Mouse (Mus musculus) liver, embryonic 16.5 days (tissue): ENCODE data around the gene Cradd. TPM values are rescaled to one million over a fixed set of nuclear protein-coding genes. Genes with fewer than 3 reads are reported as not detected.

Experiments used
- ATAC-seq: fragments of 200-750 bp; cut with Nextera tagmentation; 2 replicates; pipeline ENCODE4 v1.8.0; 2017; ENCODE audit warnings: low read depth, mild to moderate bottlenecking, moderate number of reproducible peaks, moderate library complexity
- H3K27ac ChIP-seq: fragments of 300-500 bp; sonication (generic); 2 replicates; pipeline ENCODE4 v1.5.1; 2014; ENCODE audit warnings: mild to moderate bottlenecking, low read length
- H3K27me3 ChIP-seq: fragments of 300-500 bp; sonication (generic); 2 replicates; pipeline ENCODE4 v1.6.1; 2014; ENCODE audit warnings: low read depth, low read length, mixed read lengths; ENCODE audit not compliant: control insufficient read depth, insufficient read depth
- H3K36me3 ChIP-seq: fragments of 300-500 bp; sonication (generic); 2 replicates; pipeline ENCODE4 v1.6.1; 2014; ENCODE audit warnings: mild to moderate bottlenecking; ENCODE audit not compliant: control insufficient read depth, insufficient read depth
- H3K4me1 ChIP-seq: fragments of 300-500 bp; sonication (generic); 2 replicates; pipeline ENCODE4 v1.6.1; 2014; ENCODE audit warnings: low read depth, low read length, mixed read lengths; ENCODE audit not compliant: control insufficient read depth
- H3K4me2 ChIP-seq: fragments of 300-500 bp; sonication (generic); 2 replicates; pipeline ENCODE4 v1.6.1; 2014; ENCODE audit warnings: low read depth, low read length, mixed read lengths
- H3K4me3 ChIP-seq: fragments of 300-500 bp; sonication (generic); 2 replicates; pipeline ENCODE4 v1.5.1; 2014; ENCODE audit warnings: low read depth, mild to moderate bottlenecking, low read length
- H3K9ac ChIP-seq: fragments of 300-500 bp; sonication (generic); 2 replicates; pipeline ENCODE4 v1.6.1; 2014; ENCODE audit warnings: low read depth, low read length
- H3K9me3 ChIP-seq: fragments of 300-500 bp; sonication (generic); replicated peaks from 2 replicates; pipeline ENCODE4 v1.6.1; 2016; ENCODE audit warnings: low read length; ENCODE audit not compliant: control insufficient read depth
- WGBS: fragments of 180-500 bp; shearing (Covaris S2); extraction: QIAGEN DNeasy Blood & Tissue Kit; methylation state at CpG from one replicate; pipeline ENCODE4 v1.1.7; 2014; ENCODE audit not compliant: insufficient replicate concordance; 5-methylcytosine and 5-hydroxymethylcytosine counted together
- polyA plus RNA-seq: library from polyadenylated mRNA; unstranded; fragments of >200 nt; fragmentation: Nextera tagmentation; extraction: Ambion mirVana; gene quantifications from 2 replicates; pipeline ENCODE4 v1.2.1, GENCODE M21; 2015

The Cradd gene
- polyA plus RNA-seq, 1 experiment from 2014 or later, result 4.4 TPM

DNA sequence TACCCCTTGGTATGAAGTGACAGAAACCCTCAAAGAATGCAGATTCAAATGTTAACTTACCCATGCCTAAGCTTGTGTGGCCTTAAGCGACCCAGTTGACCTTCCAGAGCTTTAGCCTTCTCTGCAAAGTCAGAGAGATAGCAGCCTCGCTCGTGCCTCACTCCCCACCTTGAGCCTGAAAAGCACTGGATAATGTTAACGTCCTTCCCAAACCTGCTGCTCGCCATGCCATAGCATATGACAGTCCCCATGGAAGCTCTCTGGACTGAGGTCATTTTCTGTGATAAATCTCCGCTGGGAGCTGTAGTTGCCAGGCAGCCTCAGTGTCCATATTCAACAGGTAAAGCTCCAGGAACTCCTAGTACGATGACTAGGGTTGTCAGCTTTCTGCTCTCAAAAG is 170.7 kb downstream of the Cradd start:
- H3K27ac ChIP-seq, result no peak overlapping the region
- H3K9ac ChIP-seq, result no peak overlapping the region
- ATAC-seq, result no peak
- no peaks in the 10 kb centered on the region for H3K9me3 ChIP-seq
- no peak overlapping the region for H3K4me3 ChIP-seq
- WGBS, result 62% methylated on average over 7 of the region's 7 CpGs
- no peak overlapping the region for H3K4me2 ChIP-seq
- H3K4me1 ChIP-seq, result no peaks in the 10 kb centered on the region
- H3K27me3 ChIP-seq, result no peaks in the 10 kb centered on the region
- H3K36me3 ChIP-seq, result no peaks in the 10 kb centered on the region

- ATAC-seq, result no peak
- WGBS, result 67% methylated on average over 9 of the region's 9 CpGs
- H3K4me2 ChIP-seq, result no peak overlapping the region
- no peaks in the 10 kb centered on the region for H3K4me1 ChIP-seq
- no peaks in the 10 kb centered on the region for H3K9me3 ChIP-seq
- no peaks in the 10 kb centered on the region for H3K36me3 ChIP-seq
- H3K9ac ChIP-seq, result no peak overlapping the region
- H3K27me3 ChIP-seq, result no peaks in the 10 kb centered on the region
- no peak overlapping the region for H3K27ac ChIP-seq
- H3K4me3 ChIP-seq, result no peak overlapping the region
Observed at GRCm38 (mm10) chr10:95152503-95152989, 171.4 kb downstream of the Cradd start.

- H3K4me1 ChIP-seq, result no peaks in the 10 kb centered on the region; the same call in none of the 2 replicates
- 46% methylated on average over 6 of the region's 6 CpGs for WGBS
- no peak overlapping the region for H3K4me2 ChIP-seq
- H3K9me3 ChIP-seq, result no peaks in the 10 kb centered on the region
- no peaks in the 10 kb centered on the region for H3K27me3 ChIP-seq
- H3K4me3 ChIP-seq, result no peak overlapping the region
- ATAC-seq, result peak; percentile 41; the same call in 1 of the 2 replicates
- H3K36me3 ChIP-seq, result no peaks in the 10 kb centered on the region
- no peak overlapping the region for H3K27ac ChIP-seq
- H3K9ac ChIP-seq, result no peak overlapping the region
Observed at GRCm38 (mm10) chr10:95151012-95151768, 172.7 kb downstream of the Cradd start.

- WGBS, result 26% methylated on average over 1 of the region's 1 CpGs
- H3K9me3 ChIP-seq, result no peaks in the 10 kb centered on the region
- no peak for ATAC-seq
Observed at GRCm38 (mm10) chr10:95149666-95150065, 174.3 kb downstream of the Cradd start.

DNA sequence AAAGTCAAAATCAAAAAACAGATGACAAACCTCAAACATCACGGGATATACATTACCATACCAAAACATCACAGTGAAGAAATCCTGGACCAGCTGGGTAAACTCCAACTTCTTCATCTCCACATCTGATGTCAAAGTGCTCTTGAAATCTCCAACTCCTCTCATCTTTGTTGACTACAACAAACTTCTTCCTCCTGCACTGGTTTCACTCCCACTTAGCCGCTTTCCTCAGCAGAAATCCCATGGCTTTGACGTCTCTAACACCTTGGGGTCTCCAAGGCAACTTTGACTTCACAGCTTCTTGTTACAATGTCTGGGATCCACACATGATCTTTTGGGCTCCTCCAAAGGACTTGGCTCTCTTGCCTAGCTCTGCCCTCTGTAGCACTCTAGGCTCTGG is 175.3 kb downstream of the Cradd start:
- no peaks in the 10 kb centered on the region for H3K27me3 ChIP-seq
- 71% methylated on average over 3 of the region's 3 CpGs for WGBS
- no peak for ATAC-seq
- H3K27ac ChIP-seq, result no peak overlapping the region
- no peak overlapping the region for H3K9ac ChIP-seq
- no peaks in the 10 kb centered on the region; the same call in none of the 2 replicates for H3K4me1 ChIP-seq
- H3K36me3 ChIP-seq, result no peaks in the 10 kb centered on the region
- no peak overlapping the region for H3K4me3 ChIP-seq
- H3K4me2 ChIP-seq, result no peak overlapping the region
- H3K9me3 ChIP-seq, result no peaks in the 10 kb centered on the region

More at GRCm38 (mm10) chr10:95149666-95150065, 174.3 kb downstream of the Cradd start:
- Histone ChIP-seq H3K4me2 (no peak overlapping the region), H3K4me1 (no peaks in the 10 kb centered on the region; the same call in none of the 2 replicates), H3K27me3 (no peaks in the 10 kb centered on the region), H3K36me3 (no peaks in the 10 kb centered on the region), H3K4me3 (no peak overlapping the region), H3K27ac (no peak overlapping the region), H3K9ac (no peak overlapping the region)

DNA sequence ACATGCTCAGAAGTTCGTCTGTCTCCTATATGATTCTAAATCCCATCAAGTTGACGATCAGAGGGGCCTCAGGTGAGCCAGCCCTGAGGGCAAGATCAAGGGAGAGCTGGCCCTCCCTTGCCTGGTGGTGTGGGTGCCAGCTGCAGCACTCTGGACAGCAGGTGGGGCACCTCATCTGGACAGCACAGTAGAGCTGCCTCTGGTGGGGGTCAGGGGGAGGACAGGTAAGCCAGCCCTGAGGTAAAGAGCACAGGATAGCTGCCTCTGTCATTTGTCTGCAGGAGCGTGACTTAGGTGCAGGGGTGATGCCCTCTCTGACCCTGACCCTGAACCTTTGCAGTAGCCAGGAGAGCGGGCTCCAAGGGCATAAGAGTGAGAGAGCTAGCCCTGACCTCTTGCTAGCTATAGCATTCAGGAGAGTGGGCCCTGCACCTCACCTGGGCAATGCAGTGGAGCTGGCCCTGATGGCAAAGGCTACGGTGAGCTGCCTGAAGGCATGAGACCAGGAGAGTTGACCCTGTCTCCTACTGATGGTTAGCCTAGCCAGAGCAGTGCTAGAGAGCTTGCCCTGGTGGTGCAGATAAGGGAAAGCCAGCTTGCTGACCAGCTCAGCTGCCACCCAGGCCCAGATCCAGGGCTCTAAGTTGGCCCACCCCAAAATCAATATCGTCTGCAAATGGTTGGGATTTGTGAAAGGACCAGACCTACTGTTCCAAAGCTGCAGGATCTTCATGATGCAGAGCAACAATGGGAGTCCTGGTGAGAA is 176.6 kb downstream of the Cradd start:
- Histone ChIP-seq H3K9ac (no peak overlapping the region), H3K9me3 (no peaks in the 10 kb centered on the region), H3K4me1 (no peaks in the 10 kb centered on the region; the same call in none of the 2 replicates), H3K4me3 (no peak overlapping the region), H3K36me3 (no peaks in the 10 kb centered on the region), H3K4me2 (no peak overlapping the region), H3K27me3 (no peaks in the 10 kb centered on the region), H3K27ac (no peak overlapping the region)
- no peak for ATAC-seq
- 58% methylated on average over 6 of the region's 6 CpGs for WGBS

DNA sequence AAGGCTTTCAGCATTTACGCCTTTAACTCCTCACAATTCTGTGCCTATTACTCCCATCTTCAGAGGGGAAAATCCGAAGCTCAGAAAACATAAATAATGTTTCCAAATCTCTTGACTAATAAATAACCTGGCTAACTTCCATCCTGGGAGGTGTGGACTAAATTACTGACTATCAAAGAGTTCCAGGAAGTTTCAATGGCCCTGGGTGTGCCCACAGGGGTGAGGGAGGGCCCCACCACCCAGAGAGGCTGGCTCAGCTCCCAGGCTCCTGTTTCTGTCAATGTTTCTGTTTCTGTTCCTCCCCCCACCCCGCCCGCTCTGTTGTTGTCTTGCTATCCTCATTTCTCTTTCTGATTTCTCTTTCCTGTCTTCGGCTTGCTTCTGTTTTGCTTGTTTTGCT is 177.4 kb downstream of the Cradd start:
- H3K27ac ChIP-seq, result no peak overlapping the region
- no peak overlapping the region for H3K4me3 ChIP-seq
- H3K36me3 ChIP-seq, result no peaks in the 10 kb centered on the region
- no peaks in the 10 kb centered on the region for H3K9me3 ChIP-seq
- 35% methylated on average over 5 of the region's 5 CpGs for WGBS
- H3K4me2 ChIP-seq, result no peak overlapping the region
- H3K4me1 ChIP-seq, result no peaks in the 10 kb centered on the region; the same call in none of the 2 replicates
- H3K9ac ChIP-seq, result no peak overlapping the region
- no peak for ATAC-seq
- no peaks in the 10 kb centered on the region for H3K27me3 ChIP-seq

- Histone ChIP-seq H3K27me3 (no peaks in the 10 kb centered on the region), H3K4me1 (no peaks in the 10 kb centered on the region; the same call in none of the 2 replicates), H3K9ac (no peak overlapping the region), H3K4me2 (no peak overlapping the region), H3K27ac (no peak overlapping the region), H3K36me3 (no peaks in the 10 kb centered on the region), H3K4me3 (no peak overlapping the region), H3K9me3 (no peaks in the 10 kb centered on the region)
- no peak for ATAC-seq
- 40% methylated on average over 9 of the region's 9 CpGs for WGBS
Observed at GRCm38 (mm10) chr10:95145204-95145926, 178.6 kb downstream of the Cradd start.
